Mouse (Mus musculus) erythroblast, embryonic 14.5 days (primary cell): ENCODE measurements around the gene Capn11.

Experiments
- GATA1 ChIP-seq: IDR thresholded peaks from 2 replicates; pipeline ENCODE4 v1.6.1; 2012; ENCODE audit warnings: low read length, inconsistent platforms, mixed read lengths
- TAL1 ChIP-seq: IDR thresholded peaks from 3 replicates; pipeline ENCODE4 v1.6.1; 2012; ENCODE audit warnings: low read length, inconsistent platforms, mixed read lengths

GRCm38 (mm10) chr17:45702254-45702653, 43.1 kb upstream of the Capn11 start:
- TF ChIP-seq GATA1 (no peak), TAL1 (no peak)
